Mouse (Mus musculus): ENCODE data around the gene Hba-a1. TPM values are rescaled to one million over a fixed set of nuclear protein-coding genes. Genes with fewer than 3 reads are reported as not detected.

Gene Hba-a1
- total RNA-seq (2023), result 100 to 1,000 TPM in 1 of 2 experiments, 10 to 100 TPM in 1; 23.3 to 338 TPM

GRCm38 (mm10) chr11:32283091-32283777, at the start of gene Hba-a1:
TSS of gene Hba-a1 (plus strand) at chr11:32283511.

DNA sequence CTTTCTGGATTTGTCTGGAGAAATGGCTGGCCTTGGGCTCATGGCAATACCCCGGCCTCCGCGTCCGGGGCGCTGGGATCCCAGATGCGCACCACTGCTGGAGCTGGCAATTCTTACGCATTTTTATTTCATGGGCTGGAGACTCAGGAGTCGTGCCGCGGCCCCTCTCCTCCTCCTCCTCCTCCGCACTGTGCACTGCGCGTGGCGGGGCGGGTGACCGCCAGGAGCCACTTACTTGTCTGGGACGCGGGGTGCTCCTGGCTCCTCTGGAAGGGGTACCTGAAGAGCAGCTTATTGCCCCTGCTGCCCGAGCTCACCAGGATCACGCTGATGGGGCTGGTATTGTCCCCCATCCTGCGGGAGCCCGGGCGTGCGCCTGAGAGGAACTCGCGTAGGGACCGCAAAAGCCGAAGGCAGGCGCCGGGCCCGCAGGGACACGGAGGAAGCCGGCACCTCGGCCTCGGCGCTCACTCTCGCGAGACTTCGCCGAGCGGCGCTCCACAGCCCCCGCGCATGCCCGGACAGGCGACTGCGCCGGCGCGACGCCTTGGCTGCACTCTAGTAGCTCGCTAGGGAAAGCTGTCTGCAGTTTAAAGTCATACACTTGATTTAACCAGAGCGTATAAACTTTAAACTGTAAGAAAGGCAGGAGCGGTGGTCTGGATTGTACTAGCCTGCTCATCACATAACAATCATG, 16.0 kb upstream of the Hba-a1 start, which contains the start of gene Nprl3:
Gene Nprl3 (minus strand): TSS at position 520 of the 697 bp plus-strand sequence.

DNA sequence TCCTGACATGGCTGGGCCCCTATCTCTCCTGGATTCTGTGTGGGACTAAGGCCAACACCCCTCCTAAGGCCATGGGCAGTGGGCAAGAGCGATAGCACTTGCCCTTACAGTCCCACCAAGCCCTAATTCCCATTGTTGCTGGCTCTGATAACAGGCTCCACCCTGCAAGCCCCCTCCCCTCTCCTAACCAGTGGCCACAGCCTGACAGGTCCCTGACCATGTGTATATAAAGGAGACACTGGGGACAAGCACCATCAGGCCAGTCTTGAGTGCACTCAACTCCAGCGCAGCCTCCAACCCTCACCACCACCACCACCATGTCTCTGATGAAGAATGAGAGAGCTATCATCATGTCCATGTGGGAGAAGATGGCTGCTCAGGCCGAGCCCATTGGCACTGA, 7.0 kb upstream of the Hba-a1 start, which contains the start of gene Hba-x:
Gene Hba-x (plus strand): TSS at position 54 of the 400 bp plus-strand sequence.

DNA sequence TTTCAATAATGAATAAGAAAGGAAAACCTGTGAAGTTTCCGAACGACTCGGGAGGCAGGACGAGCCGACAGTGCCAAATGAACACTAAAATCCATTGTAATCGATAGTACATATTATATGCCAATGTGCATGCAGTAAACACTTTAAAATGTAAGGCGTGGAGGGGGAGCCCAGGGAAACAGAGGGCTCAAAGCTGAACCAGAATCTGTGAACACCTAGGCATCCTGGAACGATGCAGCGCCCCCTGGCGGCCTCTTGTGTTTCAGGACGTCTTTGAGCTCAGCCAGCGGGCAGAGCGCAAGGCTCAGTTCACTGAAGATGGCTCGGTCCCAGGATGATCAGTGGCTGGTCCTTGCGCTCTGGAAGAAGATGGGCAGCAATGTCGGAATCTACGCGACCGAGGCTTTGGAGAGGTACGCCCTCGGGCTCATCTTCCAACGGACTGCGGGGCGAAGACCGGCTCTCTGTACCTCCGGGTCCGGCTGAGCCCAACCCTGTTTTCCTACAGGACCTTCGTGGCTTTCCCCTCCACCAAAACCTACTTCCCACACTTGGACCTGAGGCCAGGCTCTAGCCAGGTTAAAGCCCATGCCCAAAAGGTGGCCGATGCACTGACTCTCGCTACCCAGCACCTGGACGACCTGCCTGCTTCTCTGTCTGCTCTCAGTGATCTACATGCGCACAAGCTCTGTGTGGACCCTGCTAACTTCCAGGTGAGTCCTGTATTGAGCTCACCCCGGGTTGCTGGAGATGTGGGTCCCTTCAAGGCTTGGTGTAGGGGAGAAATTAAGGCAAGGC, 3.6 kb downstream of the Hba-a1 start, which contains the start of gene Hbq1b:
Gene Hbq1b (plus strand): TSS at position 271 of the 798 bp plus-strand sequence.

DNA sequence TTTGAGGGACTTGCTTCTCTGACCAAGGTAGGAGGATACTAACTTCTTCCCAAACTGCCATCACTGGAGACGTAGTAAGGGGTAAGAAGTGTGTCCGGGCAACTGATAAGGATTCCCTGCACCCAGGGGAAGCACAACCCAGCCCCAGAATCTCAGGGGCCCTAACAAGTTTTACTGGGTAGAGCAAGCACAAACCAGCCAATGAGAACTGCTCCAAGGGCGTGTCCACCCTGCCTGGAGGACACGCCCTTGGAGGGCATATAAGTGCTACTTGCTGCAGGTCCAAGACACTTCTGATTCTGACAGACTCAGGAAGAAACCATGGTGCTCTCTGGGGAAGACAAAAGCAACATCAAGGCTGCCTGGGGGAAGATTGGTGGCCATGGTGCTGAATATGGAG, 12.9 kb downstream of the Hba-a1 start, which contains the start of gene Hba-a2:
Gene Hba-a2 (plus strand): TSS at position 287 of the 400 bp plus-strand sequence.

DNA sequence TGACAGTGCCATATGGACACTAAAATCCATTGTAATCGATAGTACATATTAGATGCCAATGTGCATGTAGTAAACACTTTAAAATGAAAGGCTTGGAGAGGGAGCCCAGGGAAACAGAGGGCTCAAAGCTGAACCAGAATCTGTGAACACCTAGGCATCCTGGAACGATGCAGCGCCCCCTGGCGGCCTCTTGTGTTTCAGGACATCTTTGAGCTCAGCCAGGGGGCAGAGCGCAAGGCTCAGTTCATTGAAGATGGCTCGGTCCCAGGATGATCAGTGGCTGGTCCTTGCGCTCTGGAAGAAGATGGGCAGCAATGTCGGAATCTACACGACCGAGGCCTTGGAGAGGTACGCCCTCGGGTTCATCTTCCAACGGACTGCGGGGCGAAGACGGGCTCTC, 16.6 kb downstream of the Hba-a1 start, which contains the start of gene Hbq1a:
Gene Hbq1a (plus strand): TSS at position 205 of the 400 bp plus-strand sequence.

Other genes starting within 250 kb of the Hba-a1 start
- 10 to 100 TPM; 25.2 to 46.1 TPM for gene Il9r, start 83.2 kb upstream of the Hba-a1 start, total RNA-seq (2023)
- gene Snrnp25, start 78.1 kb upstream of the Hba-a1 start, total RNA-seq (2023), result 10 to 100 TPM; 20.0 to 25.8 TPM
- gene Rhbdf1, start 61.2 kb upstream of the Hba-a1 start, total RNA-seq (2023), result 10 to 100 TPM; 10.3 to 13.0 TPM
- gene Mpg, start 57.0 kb upstream of the Hba-a1 start, total RNA-seq (2023), result 10 to 100 TPM; 21.7 to 27.2 TPM
- gene Nprl3, start 15.8 kb upstream of the Hba-a1 start, total RNA-seq (2023), result 10 to 100 TPM; 68.8 to 83.2 TPM
- gene Hba-x, start 7.1 kb upstream of the Hba-a1 start, total RNA-seq (2023), result not detected
- not detected for gene Hbq1b, start 3.5 kb downstream of the Hba-a1 start, total RNA-seq (2023)
- 100 to 1,000 TPM in 1 of 2 experiments, 10 to 100 TPM in 1; 11.7 to 226 TPM for gene Hba-a2, start 13.0 kb downstream of the Hba-a1 start, total RNA-seq (2023)
- gene Hbq1a, start 16.6 kb downstream of the Hba-a1 start, total RNA-seq (2023), result not detected
- not detected for gene Sh3pxd2b, start 64.3 kb downstream of the Hba-a1 start, total RNA-seq (2023)
- gene Ubtd2, start 171.9 kb downstream of the Hba-a1 start, total RNA-seq (2023), result 1 to 10 TPM; 6.1 to 6.7 TPM
- 1 to 10 TPM in 1 of 2 experiments, not detected in 1; 4.7 TPM for gene Efcab9, start 248.6 kb downstream of the Hba-a1 start, total RNA-seq (2023)
- gene Stk10, start 249.8 kb downstream of the Hba-a1 start, total RNA-seq (2023), result 100 to 1,000 TPM; 232 to 253 TPM

Measured in B cell, adult 67 days (primary cell).